Mouse (Mus musculus): ENCODE measurements around the gene Anxa9. TPM values are rescaled to one million over a fixed set of nuclear protein-coding genes. Genes with fewer than 3 reads are reported as not detected.

Anxa9 gene
- total and polyA plus RNA-seq, 2 experiments: 0.55 to 0.91 TPM

GRCm38 (mm10) chr3:95338251-95338650 is 31.3 kb upstream of the Anxa9 start:
- 98% methylated on average over 4 of the region's 4 CpGs for WGBS
- peaks cover 64% of the 10 kb centered on the region for H3K36me3 ChIP-seq (ENCODE audit: control insufficient read depth, insufficient read depth, low read length)
- no peak overlapping the region for H3K4me3 ChIP-seq (ENCODE audit: insufficient read depth, low read depth, low read length)
- H3K9ac ChIP-seq (ENCODE audit: low read depth, low read length): no peak overlapping the region
- no peaks in the 10 kb centered on the region for H3K79me2 ChIP-seq (ENCODE audit: control insufficient read depth, insufficient read depth, low read length)
- TF ChIP-seq POLR2A (IDR thresholded peaks at IDR 0.05; ENCODE audit: extremely low read depth, insufficient read depth, low read length): no peak
- TF ChIP-seq CTCF (IDR thresholded peaks at IDR 0.05; ENCODE audit: low read depth, low read length): no peak
- no peaks in the 10 kb centered on the region for H3K4me1 ChIP-seq (ENCODE audit: control insufficient read depth, insufficient read depth, low read length)
- H3K27me3 ChIP-seq (ENCODE audit: control insufficient read depth, insufficient read depth, low read length): no peaks in the 10 kb centered on the region
- DNase-seq (ENCODE audit: extremely low read depth, low read depth, low spot score): no peak
- H3K27ac ChIP-seq (replicated peaks; ENCODE audit: insufficient read depth, low read depth, low read length): no peak overlapping the region

- no peak for DNase-seq (ENCODE audit: extremely low read depth, low read depth, low spot score)
- no peak overlapping the region for H3K27ac ChIP-seq (replicated peaks; ENCODE audit: insufficient read depth, low read depth, low read length)
- no peak overlapping the region for H3K9ac ChIP-seq (ENCODE audit: low read depth, low read length)
- no peaks in the 10 kb centered on the region for H3K79me2 ChIP-seq (ENCODE audit: control insufficient read depth, insufficient read depth, low read length)
- peaks cover 64% of the 10 kb centered on the region for H3K36me3 ChIP-seq (ENCODE audit: control insufficient read depth, insufficient read depth, low read length)
- H3K27me3 ChIP-seq (ENCODE audit: control insufficient read depth, insufficient read depth, low read length): no peaks in the 10 kb centered on the region
- H3K4me1 ChIP-seq (ENCODE audit: control insufficient read depth, insufficient read depth, low read length): no peaks in the 10 kb centered on the region
- H3K4me3 ChIP-seq (ENCODE audit: insufficient read depth, low read depth, low read length): no peak overlapping the region
- WGBS: 97% methylated on average over 4 of the region's 4 CpGs
- TF ChIP-seq POLR2A (IDR thresholded peaks at IDR 0.05; ENCODE audit: extremely low read depth, insufficient read depth, low read length) (no peak), CTCF (IDR thresholded peaks at IDR 0.05; ENCODE audit: low read depth, low read length) (no peak)
Observed at GRCm38 (mm10) chr3:95337345-95337744, 30.4 kb upstream of the Anxa9 start.

GRCm38 (mm10) chr3:95331528-95331927 is 24.6 kb upstream of the Anxa9 start:
- H3K27me3 ChIP-seq (ENCODE audit: control insufficient read depth, insufficient read depth, low read length): no peaks in the 10 kb centered on the region
- H3K4me1 ChIP-seq (ENCODE audit: control insufficient read depth, insufficient read depth, low read length): peaks cover 2% of the 10 kb centered on the region; the same call in 1 of the 2 replicates
- peaks cover 39% of the 10 kb centered on the region for H3K36me3 ChIP-seq (ENCODE audit: control insufficient read depth, insufficient read depth, low read length)
- peak; percentile 56 for DNase-seq (ENCODE audit: extremely low read depth, low read depth, low spot score)
- H3K79me2 ChIP-seq (ENCODE audit: control insufficient read depth, insufficient read depth, low read length): no peaks in the 10 kb centered on the region
- TF ChIP-seq POLR2A (IDR thresholded peaks at IDR 0.05; ENCODE audit: extremely low read depth, insufficient read depth, low read length): no peak
- TF ChIP-seq CTCF (IDR thresholded peaks at IDR 0.05; ENCODE audit: low read depth, low read length): no peak
- H3K9ac ChIP-seq (ENCODE audit: low read depth, low read length): no peak overlapping the region
- H3K4me3 ChIP-seq (ENCODE audit: insufficient read depth, low read depth, low read length): no peak overlapping the region
- WGBS: 0% methylated on average over 1 of the region's 1 CpGs
- no peak overlapping the region for H3K27ac ChIP-seq (replicated peaks; ENCODE audit: insufficient read depth, low read depth, low read length)

GRCm38 (mm10) chr3:95328803-95329404 is 21.9 kb upstream of the Anxa9 start:
- TF ChIP-seq CTCF (IDR thresholded peaks at IDR 0.05; ENCODE audit: low read depth, low read length): no peak
- TF ChIP-seq POLR2A (IDR thresholded peaks at IDR 0.05; ENCODE audit: extremely low read depth, insufficient read depth, low read length): no peak
- Histone ChIP-seq H3K4me1 (ENCODE audit: control insufficient read depth, insufficient read depth, low read length) (peaks cover 3% of the 10 kb centered on the region), H3K36me3 (ENCODE audit: control insufficient read depth, insufficient read depth, low read length) (peaks cover 48% of the 10 kb centered on the region), H3K27ac (replicated peaks; ENCODE audit: insufficient read depth, low read depth, low read length) (no peak overlapping the region), H3K27me3 (ENCODE audit: control insufficient read depth, insufficient read depth, low read length) (no peaks in the 10 kb centered on the region), H3K4me3 (ENCODE audit: insufficient read depth, low read depth, low read length) (no peak overlapping the region), H3K9ac (ENCODE audit: low read depth, low read length) (no peak overlapping the region), H3K79me2 (ENCODE audit: control insufficient read depth, insufficient read depth, low read length) (no peaks in the 10 kb centered on the region)
- peak; percentile 63 for DNase-seq (ENCODE audit: extremely low read depth, low read depth, low spot score)
- WGBS: 29% methylated on average over 1 of the region's 1 CpGs

- Histone ChIP-seq H3K27ac (replicated peaks; ENCODE audit: insufficient read depth, low read depth, low read length) (no peak overlapping the region; the same call in 1 of the 2 replicates), H3K4me3 (ENCODE audit: insufficient read depth, low read depth, low read length) (no peak overlapping the region), H3K36me3 (ENCODE audit: control insufficient read depth, insufficient read depth, low read length) (peaks cover 72% of the 10 kb centered on the region), H3K27me3 (ENCODE audit: control insufficient read depth, insufficient read depth, low read length) (no peaks in the 10 kb centered on the region), H3K9ac (ENCODE audit: low read depth, low read length) (no peak overlapping the region), H3K79me2 (ENCODE audit: control insufficient read depth, insufficient read depth, low read length) (peaks cover 10% of the 10 kb centered on the region; the same call in 1 of the 2 replicates), H3K4me1 (ENCODE audit: control insufficient read depth, insufficient read depth, low read length) (peaks cover 28% of the 10 kb centered on the region)
- TF ChIP-seq POLR2A (IDR thresholded peaks at IDR 0.05; ENCODE audit: extremely low read depth, insufficient read depth, low read length): no peak
- TF ChIP-seq CTCF (IDR thresholded peaks at IDR 0.05; ENCODE audit: low read depth, low read length): 0 out of 2 replicates have a peak, but pooled peaks have one; percentile 3
- no peak for DNase-seq (ENCODE audit: extremely low read depth, low read depth, low spot score)
- WGBS: 94% methylated on average over 6 of the region's 6 CpGs
Observed at GRCm38 (mm10) chr3:95324454-95325144, 17.6 kb upstream of the Anxa9 start.

GRCm38 (mm10) chr3:95323429-95323828 is 16.5 kb upstream of the Anxa9 start:
- Histone ChIP-seq H3K4me1 (ENCODE audit: control insufficient read depth, insufficient read depth, low read length) (peaks cover 30% of the 10 kb centered on the region), H3K27me3 (ENCODE audit: control insufficient read depth, insufficient read depth, low read length) (no peaks in the 10 kb centered on the region), H3K36me3 (ENCODE audit: control insufficient read depth, insufficient read depth, low read length) (peaks cover 71% of the 10 kb centered on the region), H3K27ac (replicated peaks; ENCODE audit: insufficient read depth, low read depth, low read length) (peak overlapping the region; percentile 89), H3K4me3 (ENCODE audit: insufficient read depth, low read depth, low read length) (no peak overlapping the region), H3K9ac (ENCODE audit: low read depth, low read length) (no peak overlapping the region; the same call in 1 of the 2 replicates), H3K79me2 (ENCODE audit: control insufficient read depth, insufficient read depth, low read length) (peaks cover 14% of the 10 kb centered on the region; the same call in 1 of the 2 replicates)
- DNase-seq (ENCODE audit: extremely low read depth, low read depth, low spot score): peak; percentile 74
- no peak for TF ChIP-seq POLR2A (IDR thresholded peaks at IDR 0.05; ENCODE audit: extremely low read depth, insufficient read depth, low read length)
- TF ChIP-seq CTCF (IDR thresholded peaks at IDR 0.05; ENCODE audit: low read depth, low read length): no peak
- 47% methylated on average over 3 of the region's 3 CpGs for WGBS

Measured in liver, adult 2 months (tissue).